Mouse (Mus musculus): ENCODE measurements at regions not wholly inside any gene's neighbourhood (a gene's known extent, or its start where the extent isn't known, plus 50 kb on each side); places are given as distances from the start of the nearest gene placed in this dataset.

DNA sequence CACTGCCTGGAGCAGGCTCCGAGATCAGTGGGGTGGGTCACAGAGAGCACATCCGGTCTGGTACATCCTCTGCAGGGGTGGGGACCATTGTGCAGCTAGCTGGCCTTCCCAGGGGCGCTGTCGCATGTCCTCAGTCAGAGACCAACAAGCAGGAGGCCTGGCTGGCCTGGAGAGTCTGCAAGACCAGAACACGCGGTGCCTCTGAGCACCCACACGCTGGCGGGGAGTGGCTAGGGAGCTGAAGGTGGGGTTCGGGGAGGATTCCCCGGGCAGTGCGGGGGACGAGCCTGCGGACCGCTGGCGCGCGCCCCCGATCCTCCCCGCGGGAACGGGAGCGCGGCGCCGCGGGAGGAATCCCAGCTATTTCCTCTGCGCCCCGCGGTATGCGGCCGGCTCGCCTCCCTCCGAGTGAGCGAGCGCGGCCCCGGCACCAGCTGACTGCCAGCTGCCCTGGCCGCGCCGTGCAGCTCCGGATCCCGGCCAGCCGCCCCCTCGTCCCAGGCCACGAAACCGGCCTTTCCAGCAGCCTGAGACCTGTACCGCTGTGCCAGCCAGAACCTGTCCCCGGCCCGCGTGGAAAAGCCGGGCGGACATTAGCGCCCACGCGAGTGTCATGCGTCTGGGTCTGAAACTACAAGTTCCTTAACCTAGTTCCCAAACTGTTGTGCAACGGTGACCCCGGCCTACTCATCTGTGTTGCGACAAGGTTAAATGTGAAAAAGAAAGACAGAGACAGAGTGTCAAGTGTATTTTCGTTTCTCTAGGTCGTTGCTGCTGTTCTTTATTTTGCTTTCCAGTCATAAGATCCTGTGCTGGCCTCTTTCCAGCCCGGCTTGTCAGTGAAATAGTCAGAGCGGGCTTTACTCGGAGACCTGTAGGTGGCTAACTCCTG is 61.2 kb downstream of the Pkdcc start:
- H3K4me1 ChIP-seq (ENCODE audit: control insufficient read depth, insufficient read depth, low read length), result peaks cover 34% of the 10 kb centered on the region

DNA sequence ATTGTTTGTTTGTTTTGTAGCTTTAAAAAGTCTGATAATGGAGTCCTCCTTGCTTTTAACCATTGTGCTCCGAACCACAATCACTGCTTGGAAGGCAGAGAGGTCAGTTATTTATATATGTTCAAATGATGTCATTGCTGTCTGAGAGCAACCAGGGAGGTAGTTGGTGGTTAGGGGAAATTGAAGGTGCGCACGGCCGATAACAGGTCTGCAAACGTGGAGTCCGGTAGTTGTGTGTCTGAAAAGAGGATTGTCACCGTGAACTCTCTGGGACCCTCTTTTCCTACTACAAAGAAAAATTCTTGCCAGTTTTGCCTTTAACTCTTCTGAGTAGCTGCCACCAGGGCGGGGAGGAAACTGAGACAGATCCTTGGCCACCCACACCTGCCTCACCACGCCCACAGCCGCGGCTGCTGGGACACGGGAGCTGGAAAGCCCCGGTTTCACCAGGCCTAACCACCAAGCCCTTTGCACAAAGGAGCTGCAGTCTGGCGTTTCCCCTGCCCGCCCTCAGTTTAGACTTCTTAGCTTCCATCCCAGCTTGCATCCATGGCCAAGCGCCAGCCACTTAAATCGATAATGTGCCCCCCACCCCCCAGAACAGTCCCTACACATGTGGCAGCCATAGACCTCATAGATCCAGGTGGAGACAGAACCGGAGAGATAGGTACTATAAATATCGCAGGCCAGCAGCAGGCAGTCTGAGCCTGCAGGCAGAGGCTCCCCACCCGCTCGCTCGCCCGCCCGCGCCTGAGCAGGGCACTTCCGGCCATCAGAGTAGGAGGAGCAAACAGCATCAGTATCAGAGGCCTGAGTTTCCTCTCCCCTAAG is 62.2 kb downstream of the Pkdcc start:
- peaks cover 34% of the 10 kb centered on the region for H3K4me1 ChIP-seq (ENCODE audit: control insufficient read depth, insufficient read depth, low read length)
- DNase-seq (ENCODE audit: low spot score), result no peak

More for the DNA sequence above, 61.2 kb downstream of the Pkdcc start:
- WGBS, result 4% methylated on average over 63 of the region's 64 CpGs
- H3K4me3 ChIP-seq (replicated peaks; ENCODE audit: low read length), result peak overlapping the region; percentile 47
- H3K36me3 ChIP-seq (ENCODE audit: control insufficient read depth, insufficient read depth, low read length), result no peaks in the 10 kb centered on the region
- no peaks in the 10 kb centered on the region; the same call in 1 of the 2 replicates for H3K27me3 ChIP-seq (ENCODE audit: control insufficient read depth, insufficient read depth, low read length)
- DNase-seq (ENCODE audit: low spot score) (peak; percentile 69), ATAC-seq (ENCODE audit: low FRiP score, low read depth) (peak; percentile 85)
- peak overlapping the region; percentile 79 for H3K27ac ChIP-seq (replicated peaks; ENCODE audit: low read depth, low read length)
- H3K9ac ChIP-seq (ENCODE audit: low read depth, low read length, severe bottlenecking), result peak overlapping the region; percentile 73
- peak overlapping the region; percentile 94 for H3K4me2 ChIP-seq (replicated peaks; ENCODE audit: low read depth, low read length, severe bottlenecking)
- TF ChIP-seq POLR2A (IDR thresholded peaks at IDR 0.05; ENCODE audit: borderline replicate concordance, extremely low read depth, insufficient read depth, insufficient read length), result no peak
- no peaks in the 10 kb centered on the region for H3K9me3 ChIP-seq (ENCODE audit: control insufficient read depth, low read length)

DNA sequence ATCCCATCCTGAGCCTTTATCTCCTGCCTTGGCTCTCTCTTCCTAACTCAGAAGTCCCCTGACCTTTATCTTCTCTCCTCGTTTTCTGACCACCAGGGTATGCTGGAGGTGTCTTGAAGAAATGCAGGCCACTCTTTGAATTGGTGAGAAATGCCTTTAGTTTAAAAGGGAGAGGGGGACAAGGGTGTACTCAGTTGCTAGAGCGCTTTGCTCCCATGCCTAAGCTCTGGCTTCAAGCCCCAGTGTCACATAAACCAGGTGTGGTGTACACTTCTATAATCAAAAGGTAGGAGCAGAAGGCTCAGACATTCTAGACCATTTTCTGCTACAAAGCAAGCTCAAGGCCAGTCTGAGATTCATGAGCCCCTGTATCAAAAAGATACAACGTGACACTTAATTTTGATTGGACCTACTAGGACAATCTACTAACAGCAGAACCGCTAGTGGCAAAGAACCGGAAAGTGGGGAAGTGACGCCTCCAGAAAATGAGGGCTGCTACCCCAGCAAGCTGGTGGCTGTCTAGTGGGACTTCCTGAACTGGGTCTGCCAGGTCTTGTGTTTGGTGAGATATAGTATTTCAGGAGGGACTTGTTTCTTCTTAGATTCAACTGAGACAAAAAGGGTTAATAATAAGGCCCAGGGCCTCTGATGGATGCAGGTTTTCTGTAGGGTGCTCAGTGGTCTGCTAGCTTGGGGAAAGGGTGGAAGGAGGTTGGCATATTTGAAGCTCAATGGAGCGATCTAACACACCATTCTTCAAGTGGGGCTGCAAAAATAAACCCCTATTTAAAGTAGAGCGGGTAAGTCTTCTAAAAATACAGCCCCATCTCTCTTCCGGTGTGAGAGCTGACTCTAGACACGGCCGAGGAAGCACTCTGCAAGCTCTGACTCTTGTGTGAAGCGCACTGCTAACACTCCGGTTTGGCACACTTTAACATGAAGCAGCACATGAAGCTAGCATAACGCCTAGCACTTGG is 63.1 kb downstream of the Pkdcc start:
- H3K4me1 ChIP-seq (ENCODE audit: control insufficient read depth, insufficient read depth, low read length), result peaks cover 33% of the 10 kb centered on the region
- H3K4me3 ChIP-seq (replicated peaks; ENCODE audit: low read length), result 0 out of 2 replicates have a peak overlapping the region, but pooled peaks have one; percentile 5
- no peaks in the 10 kb centered on the region for H3K27me3 ChIP-seq (ENCODE audit: control insufficient read depth, insufficient read depth, low read length)
- DNase-seq (ENCODE audit: low spot score) (no peak), ATAC-seq (ENCODE audit: low FRiP score, low read depth) (no peak)
- no peak for TF ChIP-seq POLR2A (IDR thresholded peaks at IDR 0.05; ENCODE audit: borderline replicate concordance, extremely low read depth, insufficient read depth, insufficient read length)
- H3K9me3 ChIP-seq (ENCODE audit: control insufficient read depth, low read length), result no peaks in the 10 kb centered on the region
- 72% methylated on average over 14 of the region's 14 CpGs for WGBS
- H3K9ac ChIP-seq (ENCODE audit: low read depth, low read length, severe bottlenecking), result 0 out of 2 replicates have a peak overlapping the region, but pooled peaks have one; percentile 39
- H3K36me3 ChIP-seq (ENCODE audit: control insufficient read depth, insufficient read depth, low read length), result no peaks in the 10 kb centered on the region
- H3K4me2 ChIP-seq (replicated peaks; ENCODE audit: low read depth, low read length, severe bottlenecking), result peak overlapping the region; percentile 94
- H3K27ac ChIP-seq (replicated peaks; ENCODE audit: low read depth, low read length), result 0 out of 2 replicates have a peak overlapping the region, but pooled peaks have one; percentile 79

More for the DNA sequence above, 62.2 kb downstream of the Pkdcc start:
- TF ChIP-seq POLR2A (IDR thresholded peaks at IDR 0.05; ENCODE audit: borderline replicate concordance, extremely low read depth, insufficient read depth, insufficient read length), result no peak
- 21% methylated on average over 26 of the region's 26 CpGs for WGBS
- Histone ChIP-seq H3K27me3 (ENCODE audit: control insufficient read depth, insufficient read depth, low read length) (no peaks in the 10 kb centered on the region; the same call in 1 of the 2 replicates), H3K27ac (replicated peaks; ENCODE audit: low read depth, low read length) (peak overlapping the region; percentile 79), H3K4me2 (replicated peaks; ENCODE audit: low read depth, low read length, severe bottlenecking) (peak overlapping the region; percentile 94), H3K9ac (ENCODE audit: low read depth, low read length, severe bottlenecking) (peak overlapping the region; percentile 39), H3K4me3 (replicated peaks; ENCODE audit: low read length) (peak overlapping the region; percentile 5; the same call in 1 of the 2 replicates), H3K9me3 (ENCODE audit: control insufficient read depth, low read length) (no peaks in the 10 kb centered on the region), H3K36me3 (ENCODE audit: control insufficient read depth, insufficient read depth, low read length) (no peaks in the 10 kb centered on the region)
- peak; percentile 42; the same call in 1 of the 2 replicates for ATAC-seq (ENCODE audit: low FRiP score, low read depth)

DNA sequence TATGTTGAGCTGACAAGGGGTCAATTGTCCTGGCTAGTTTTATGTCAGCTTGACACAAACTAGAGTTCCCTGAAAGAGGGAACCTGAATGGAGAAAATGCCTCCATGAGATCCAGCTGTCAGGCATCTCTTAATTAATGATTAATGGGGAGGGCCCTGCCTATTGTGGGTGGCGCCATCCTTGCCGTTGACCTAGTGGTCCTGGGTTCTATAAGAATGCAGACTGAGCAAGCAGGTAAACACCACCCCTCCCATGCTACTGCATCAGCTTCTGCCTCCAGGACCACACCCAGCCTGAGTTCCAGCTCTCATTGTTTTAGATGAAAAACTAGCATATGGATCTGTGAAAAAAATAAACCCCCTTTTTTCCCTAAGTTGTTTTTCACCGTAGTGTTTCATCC is 67.4 kb upstream of the Eml4 start:
- H3K27me3 ChIP-seq (ENCODE audit: control insufficient read depth, insufficient read depth, low read length), result no peaks in the 10 kb centered on the region
- no peak for ATAC-seq (ENCODE audit: low FRiP score, low read depth)
- no peak overlapping the region for H3K4me2 ChIP-seq (replicated peaks; ENCODE audit: low read depth, low read length, severe bottlenecking)
- TF ChIP-seq POLR2A (IDR thresholded peaks at IDR 0.05; ENCODE audit: borderline replicate concordance, extremely low read depth, insufficient read depth, insufficient read length), result no peak
- H3K9me3 ChIP-seq (ENCODE audit: control insufficient read depth, low read length), result no peaks in the 10 kb centered on the region
- no peak for DNase-seq (ENCODE audit: low spot score)
- no peak overlapping the region for H3K9ac ChIP-seq (ENCODE audit: low read depth, low read length, severe bottlenecking)
- H3K27ac ChIP-seq (replicated peaks; ENCODE audit: low read depth, low read length), result no peak overlapping the region
- no peaks in the 10 kb centered on the region for H3K36me3 ChIP-seq (ENCODE audit: control insufficient read depth, insufficient read depth, low read length)
- WGBS, result 83% methylated on average over 3 of the region's 3 CpGs
- peaks cover 9% of the 10 kb centered on the region for H3K4me1 ChIP-seq (ENCODE audit: control insufficient read depth, insufficient read depth, low read length)
- no peak overlapping the region for H3K4me3 ChIP-seq (replicated peaks; ENCODE audit: low read length)

Data from limb, embryonic 14.5 days (tissue).